Mouse (Mus musculus) small intestine, adult 2 months (tissue): ENCODE measurements around the gene Tspan9. TPM values are rescaled to one million over a fixed set of nuclear protein-coding genes. Genes with fewer than 3 reads are reported as not detected.

ENCODE experiments used
- H3K27ac ChIP-seq: fragments of 200-500 bp; 2 replicates; pipeline ENCODE4 v1.5.1; 2012; ENCODE audit warnings: low read depth, low read length, control low read depth, inconsistent platforms; ENCODE audit not compliant: insufficient read depth
- H3K27me3 ChIP-seq: fragments of 200-500 bp; 2 replicates; pipeline ENCODE4 v1.6.1; 2012; ENCODE audit warnings: mild to moderate bottlenecking, moderate library complexity, low read length, inconsistent platforms; ENCODE audit not compliant: control insufficient read depth, insufficient read depth
- H3K36me3 ChIP-seq: fragments of 200-500 bp; 2 replicates; pipeline ENCODE4 v1.6.1; 2012; ENCODE audit warnings: mild to moderate bottlenecking, low read length, control low read depth, inconsistent platforms; ENCODE audit not compliant: control insufficient read depth, insufficient read depth
- H3K4me1 ChIP-seq: fragments of 200-500 bp; 2 replicates; pipeline ENCODE4 v1.6.1; 2012; ENCODE audit warnings: low read length, inconsistent platforms, mixed read lengths; ENCODE audit not compliant: control insufficient read depth, insufficient read depth, insufficient read length
- H3K4me3 ChIP-seq: fragments of 200-500 bp; 2 replicates; pipeline ENCODE4 v1.5.1; 2012; ENCODE audit warnings: low read depth, mild to moderate bottlenecking, control low read depth, inconsistent platforms, low read length, moderate library complexity
- CTCF ChIP-seq: fragments of 200-500 bp; IDR thresholded peaks from 2 replicates; pipeline ENCODE4 v1.5.1; 2012; ENCODE audit warnings: low read depth, mild to moderate bottlenecking, control low read depth, inconsistent platforms, low read length, moderate library complexity, mixed read lengths; ENCODE audit not compliant: insufficient replicate concordance, insufficient read length; ENCODE audit errors: extremely low read depth
- POLR2A ChIP-seq: fragments of 200-500 bp; IDR thresholded peaks from 2 replicates; pipeline ENCODE4 v1.6.1; 2012; ENCODE audit warnings: low read depth, mild to moderate bottlenecking, control low read depth, inconsistent platforms, low read length, moderate library complexity
- WGBS: fragments of 180-500 bp; shearing (Covaris S2); methylation state at CpG from one replicate; pipeline ENCODE4 v1.1.7; 2018; 5-methylcytosine and 5-hydroxymethylcytosine counted together
- polyA plus RNA-seq: library from polyadenylated mRNA; depleted of rRNA; stranded (reverse); fragments of >200 nt; gene quantifications from 2 replicates; pipeline ENCODE4 v1.2.3, GENCODE M21; 2012

Gene Tspan9
- polyA plus RNA-seq, 1 experiment = 20.6 TPM

- Histone ChIP-seq H3K27ac (no peak overlapping the region), H3K36me3 (no peaks in the 10 kb centered on the region), H3K4me1 (no peaks in the 10 kb centered on the region), H3K27me3 (no peaks in the 10 kb centered on the region), H3K4me3 (no peak overlapping the region)
- 54% methylated on average over 2 of the region's 2 CpGs for WGBS
- TF ChIP-seq CTCF (no peak), POLR2A (no peak)
These were observed 22.2 kb upstream of the Tspan9 start for GRCm38 (mm10) chr6:128165564-128165963.

DNA sequence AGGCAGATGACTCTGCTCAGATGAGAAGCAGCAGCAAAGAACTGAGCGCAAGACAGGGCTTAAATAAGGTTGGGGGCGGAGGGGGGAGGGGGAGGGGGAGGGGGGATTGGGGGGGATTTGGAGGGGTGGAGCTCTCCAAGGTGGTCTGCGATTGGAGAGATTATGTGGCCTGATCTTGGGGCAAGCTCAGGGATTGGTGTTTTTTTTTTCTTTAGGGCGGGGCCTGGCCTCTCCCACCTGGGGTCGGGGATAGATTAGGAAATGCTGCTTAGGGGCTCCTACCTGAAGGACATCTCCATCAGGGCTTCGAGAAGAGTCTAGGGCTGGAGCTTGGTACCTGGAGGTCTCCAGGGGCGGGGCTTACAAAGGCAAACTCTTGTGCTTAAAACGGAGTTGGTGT is 21.2 kb upstream of the Tspan9 start:
- 77% methylated on average over 8 of the region's 8 CpGs for WGBS
- H3K4me3 ChIP-seq = no peak overlapping the region
- no peaks in the 10 kb centered on the region for H3K4me1 ChIP-seq
- no peak overlapping the region for H3K27ac ChIP-seq
- no peaks in the 10 kb centered on the region for H3K36me3 ChIP-seq
- TF ChIP-seq POLR2A (no peak), CTCF (no peak)
- no peaks in the 10 kb centered on the region for H3K27me3 ChIP-seq

DNA sequence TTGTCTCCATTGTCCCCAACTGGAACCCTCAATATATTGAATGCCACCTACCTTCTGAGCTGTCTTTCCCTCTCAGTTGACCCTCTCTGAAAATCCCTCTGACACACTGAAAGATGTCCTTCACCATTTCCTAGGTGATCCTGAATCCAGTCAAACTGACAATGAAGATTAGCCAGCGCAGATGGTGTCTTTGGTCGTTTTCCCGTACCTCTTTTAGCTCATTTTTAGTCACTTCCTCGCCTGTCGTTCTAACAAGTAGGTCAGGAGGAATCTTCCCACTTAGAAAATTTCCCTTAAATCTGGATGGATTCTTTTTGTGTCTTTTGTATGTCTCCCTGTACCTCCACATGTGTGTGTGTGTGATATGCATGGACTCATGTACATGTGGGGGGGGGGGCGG is 15.7 kb upstream of the Tspan9 start:
- TF ChIP-seq POLR2A = no peak
- TF ChIP-seq CTCF = no peak
- Histone ChIP-seq H3K36me3 (no peaks in the 10 kb centered on the region), H3K4me1 (no peaks in the 10 kb centered on the region), H3K27me3 (no peaks in the 10 kb centered on the region), H3K4me3 (no peak overlapping the region), H3K27ac (no peak overlapping the region)
- WGBS = 88% methylated on average over 6 of the region's 6 CpGs

DNA sequence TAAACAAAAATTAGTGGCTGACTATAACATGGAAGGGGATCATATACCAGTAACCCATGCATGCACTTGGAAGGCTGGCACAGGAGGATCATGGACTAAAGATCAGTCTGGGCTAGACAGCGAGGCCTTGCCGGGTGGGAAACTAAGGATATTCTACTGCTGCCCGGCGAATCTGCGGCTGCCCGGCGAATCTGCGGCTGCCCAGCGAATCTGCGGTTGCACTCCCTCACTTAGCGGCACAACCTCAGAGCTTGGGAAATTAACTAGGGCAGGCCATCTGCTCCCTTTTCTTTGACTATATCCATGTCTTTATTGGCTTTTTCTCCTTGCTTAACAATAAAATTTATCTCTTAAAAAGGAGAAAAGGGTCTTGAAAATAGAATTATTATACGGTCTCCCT is 14.6 kb upstream of the Tspan9 start:
- H3K27me3 ChIP-seq = no peaks in the 10 kb centered on the region
- TF ChIP-seq CTCF (no peak), POLR2A (no peak)
- no peaks in the 10 kb centered on the region for H3K36me3 ChIP-seq
- H3K4me1 ChIP-seq = no peaks in the 10 kb centered on the region
- WGBS = 74% methylated on average over 12 of the region's 12 CpGs
- H3K27ac ChIP-seq = no peak overlapping the region
- no peak overlapping the region for H3K4me3 ChIP-seq

- Histone ChIP-seq H3K4me3 (no peak overlapping the region), H3K27ac (no peak overlapping the region), H3K27me3 (no peaks in the 10 kb centered on the region), H3K36me3 (no peaks in the 10 kb centered on the region), H3K4me1 (no peaks in the 10 kb centered on the region)
- WGBS = 59% methylated on average over 4 of the region's 4 CpGs
- no peak for TF ChIP-seq POLR2A
- no peak for TF ChIP-seq CTCF
These were observed 13.1 kb upstream of the Tspan9 start for GRCm38 (mm10) chr6:128156476-128156875.

- Histone ChIP-seq H3K4me1 (no peaks in the 10 kb centered on the region), H3K27me3 (no peaks in the 10 kb centered on the region), H3K27ac (no peak overlapping the region), H3K36me3 (no peaks in the 10 kb centered on the region), H3K4me3 (no peak overlapping the region)
- WGBS = 47% methylated on average over 2 of the region's 2 CpGs
- TF ChIP-seq POLR2A (no peak), CTCF (no peak)
These were observed 12.5 kb upstream of the Tspan9 start for GRCm38 (mm10) chr6:128155935-128156334.

GRCm38 (mm10) chr6:128145765-128146164 is 2.4 kb upstream of the Tspan9 start:
- no peak overlapping the region for H3K4me3 ChIP-seq
- peak; percentile 44; the same call in 1 of the 2 replicates for TF ChIP-seq CTCF
- TF ChIP-seq POLR2A = no peak
- peaks cover 2% of the 10 kb centered on the region; the same call in 1 of the 2 replicates for H3K4me1 ChIP-seq
- 51% methylated on average over 6 of the region's 6 CpGs for WGBS
- no peak overlapping the region for H3K27ac ChIP-seq
- H3K36me3 ChIP-seq = no peaks in the 10 kb centered on the region
- no peaks in the 10 kb centered on the region for H3K27me3 ChIP-seq

DNA sequence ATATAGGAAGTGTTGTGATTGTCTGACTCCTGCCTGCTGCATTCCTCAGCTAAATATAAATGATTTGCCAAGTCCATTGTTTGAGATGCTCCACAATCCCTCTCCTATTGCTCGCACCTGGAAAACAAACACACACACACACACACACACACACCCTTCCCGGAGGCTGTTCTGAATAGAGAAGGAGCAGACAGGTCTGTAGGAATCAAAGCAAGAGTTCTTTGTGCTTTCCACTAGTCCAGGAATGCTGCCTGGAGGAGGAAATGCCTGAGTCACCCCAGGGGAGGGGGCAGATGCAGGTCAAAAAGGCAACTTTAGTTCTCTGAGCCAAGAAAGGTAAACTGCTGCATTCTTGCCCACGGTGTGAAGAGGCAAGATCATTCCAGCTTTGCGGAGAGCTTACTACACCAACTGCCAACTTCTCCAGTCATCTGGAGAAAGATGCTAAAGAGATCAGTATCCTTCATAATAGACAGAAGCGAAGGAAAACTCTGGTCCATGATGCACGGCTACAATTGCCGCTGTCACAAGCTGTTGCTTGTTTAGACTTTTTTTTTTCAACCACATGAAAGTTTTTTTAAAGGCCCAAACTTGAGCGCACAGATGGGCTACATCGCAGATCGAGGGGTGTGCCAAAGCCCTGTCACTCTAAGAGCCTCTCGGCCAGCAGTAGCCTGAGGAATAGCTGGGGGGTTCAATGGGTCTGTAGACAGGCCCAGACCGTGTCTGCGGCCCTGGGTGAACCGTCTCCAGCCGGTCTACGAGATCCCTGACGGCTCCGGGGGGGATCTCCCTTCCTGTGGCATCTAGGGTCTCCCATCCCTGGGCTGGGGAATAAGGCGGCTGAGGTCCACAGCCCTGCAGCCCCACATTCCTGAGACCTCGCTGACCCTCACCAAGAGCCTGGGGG is 770 bp downstream of the Tspan9 start:
- TF ChIP-seq CTCF = no peak
- H3K4me3 ChIP-seq = peak overlapping the region; percentile 66
- H3K27me3 ChIP-seq = no peaks in the 10 kb centered on the region
- H3K27ac ChIP-seq = peak overlapping the region; percentile 31
- peaks cover 2% of the 10 kb centered on the region; the same call in 1 of the 2 replicates for H3K4me1 ChIP-seq
- no peaks in the 10 kb centered on the region for H3K36me3 ChIP-seq
- 9% methylated on average over 20 of the region's 20 CpGs for WGBS
